Mouse (Mus musculus): Measurements from ENCODE around the gene Fn1.

GRCm38 (mm10) chr1:71680046-71680672 is 27.2 kb upstream of the Fn1 start:
- TF ChIP-seq CTCF (IDR thresholded peaks at IDR 0.05; ENCODE audit: low read depth, low read length) (no peak), POLR2A (IDR thresholded peaks at IDR 0.05; ENCODE audit: insufficient read depth, low read length) (no peak)
